Mouse (Mus musculus) thymus, postnatal 10 days (tissue): ENCODE measurements around the gene Icam2.
A peak's percentile ranks its signal among the peaks of the same experiment; 100 is the strongest.
"Not testable (repeated sequence)": the region's sequence is repeated elsewhere in the genome, so short reads cannot be mapped to it uniquely, and the experiment has no call there.

Experiments used
- DNase-seq, 2 experiments: peaks; one replicate each; pipeline ENCODE4 v3.0.0; 2021; ENCODE audit warnings: low spot score in 2 of 2

Gene Icam2

DNA sequence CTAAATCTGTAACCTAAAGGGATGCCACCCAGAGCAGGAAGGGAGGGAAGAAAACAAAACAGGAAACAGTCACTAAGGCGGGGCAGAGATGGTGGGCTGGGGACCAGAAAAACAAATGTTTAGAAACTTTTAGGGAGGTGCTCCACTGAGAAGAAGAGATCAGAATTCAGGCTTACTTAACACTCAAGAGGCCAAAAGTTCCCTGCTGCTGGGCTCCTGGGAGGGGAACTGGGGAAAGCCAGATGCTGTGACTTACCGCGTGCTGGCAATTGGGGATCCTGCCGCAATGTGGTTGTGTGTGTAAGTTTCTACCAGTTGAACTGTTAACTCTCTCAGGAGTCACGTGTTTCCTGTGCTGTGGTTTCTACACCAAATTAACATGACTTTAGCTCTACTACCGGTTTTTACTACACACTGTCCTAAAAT, at the start of gene Icam2:
Icam2 (minus strand) TSS at position 285 of the 426 bp plus-strand sequence.
- peak; percentile 62 to 69 for DNase-seq

DNA sequence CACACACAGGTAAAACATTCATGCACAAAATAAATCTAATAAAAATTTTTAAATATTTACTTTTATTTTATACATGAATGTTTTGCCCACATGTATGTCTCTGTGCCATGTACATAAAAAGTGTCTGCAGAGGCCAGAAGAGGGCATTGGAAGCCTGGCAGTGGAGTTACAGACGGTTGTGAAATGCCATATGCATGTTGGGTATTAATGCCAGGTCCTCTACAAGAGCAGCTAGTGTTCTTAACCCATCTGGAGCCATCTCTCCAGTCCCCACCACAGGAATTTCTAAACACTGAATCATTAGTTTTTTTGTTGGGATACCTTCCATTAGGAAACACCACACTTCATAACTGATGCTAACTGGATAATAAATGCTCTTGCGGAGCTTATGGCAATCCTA, 49.7 kb upstream of the Icam2 start:
- DNase-seq, result no peak

DNA sequence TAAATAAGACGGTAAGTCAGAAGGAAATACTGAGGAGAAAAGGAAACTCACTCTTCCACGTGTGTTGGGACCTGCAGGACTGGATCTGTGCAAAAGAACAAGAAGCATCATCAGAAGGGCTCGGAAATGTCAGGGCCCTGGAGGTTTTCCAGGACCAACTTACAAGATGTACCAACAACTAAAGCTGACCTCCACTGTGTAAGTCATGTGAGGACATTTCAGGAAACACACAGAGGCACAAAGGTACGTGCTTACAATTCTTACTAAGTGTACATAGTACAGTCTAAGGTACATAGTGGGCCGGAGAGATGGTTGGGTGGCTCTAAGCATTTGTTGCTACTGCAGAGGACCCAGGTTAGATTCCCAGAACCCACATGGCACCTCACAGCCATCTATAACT, 49.2 kb upstream of the Icam2 start:
- no peak for DNase-seq

DNA sequence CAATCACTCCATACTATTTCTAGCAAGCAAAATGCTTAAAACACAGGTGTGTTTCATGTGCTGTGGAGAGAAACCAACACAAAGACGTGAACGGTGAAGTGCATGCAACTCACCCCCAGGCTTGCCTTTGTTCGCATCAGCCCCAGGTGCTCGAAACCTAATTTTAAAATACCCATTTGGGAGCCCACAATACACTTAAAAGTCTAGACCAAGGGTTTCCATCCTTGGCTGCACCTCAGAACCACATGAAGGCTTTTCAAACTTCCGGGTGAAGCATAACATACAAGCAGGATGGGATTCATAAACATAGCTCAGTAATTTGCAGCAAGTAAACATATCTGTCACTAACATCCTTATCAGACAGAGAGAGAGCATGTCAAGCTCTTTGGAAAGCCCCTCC, 42.5 kb upstream of the Icam2 start:
- peak; percentile 14 to 37 for DNase-seq

DNA sequence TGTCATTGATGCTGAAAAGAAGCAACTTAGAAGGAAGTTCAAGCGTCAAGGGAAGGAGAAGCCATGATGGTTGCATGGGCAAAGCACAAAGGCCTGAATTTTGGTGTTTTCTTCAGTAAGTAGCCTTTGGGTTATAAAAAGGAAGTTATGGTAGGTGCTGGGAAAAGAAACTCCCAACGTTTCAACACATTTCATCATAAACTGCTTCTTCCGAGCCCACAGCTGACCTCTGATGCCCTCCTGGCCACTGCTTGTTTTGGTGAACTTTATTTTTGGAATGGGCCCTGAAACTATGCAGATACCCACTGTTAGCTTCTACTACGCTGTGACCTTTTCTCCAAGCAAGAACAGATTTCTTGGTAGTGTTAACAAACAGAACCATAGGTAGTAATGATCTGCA, 41.8 kb upstream of the Icam2 start:
- no peak for DNase-seq

DNA sequence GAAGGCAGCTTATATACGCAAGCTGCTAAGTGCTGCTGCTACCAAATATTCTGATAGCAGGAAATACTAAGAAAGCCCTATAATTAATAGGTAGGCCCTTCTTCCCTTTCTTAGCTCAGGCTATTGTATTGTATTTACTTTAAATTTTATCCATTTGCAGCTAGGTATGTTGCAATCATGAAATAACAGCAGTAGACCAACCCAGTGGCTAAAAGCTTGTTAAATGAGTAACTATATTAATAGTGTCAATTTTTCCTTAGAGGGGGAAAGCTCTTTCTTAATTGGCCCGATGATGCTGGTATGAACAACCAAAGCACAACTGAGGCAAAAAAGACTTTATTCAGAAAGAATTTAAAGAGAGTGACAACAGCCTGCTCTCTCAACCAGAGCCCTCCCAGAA, 40.7 kb upstream of the Icam2 start:
- no peak for DNase-seq

DNA sequence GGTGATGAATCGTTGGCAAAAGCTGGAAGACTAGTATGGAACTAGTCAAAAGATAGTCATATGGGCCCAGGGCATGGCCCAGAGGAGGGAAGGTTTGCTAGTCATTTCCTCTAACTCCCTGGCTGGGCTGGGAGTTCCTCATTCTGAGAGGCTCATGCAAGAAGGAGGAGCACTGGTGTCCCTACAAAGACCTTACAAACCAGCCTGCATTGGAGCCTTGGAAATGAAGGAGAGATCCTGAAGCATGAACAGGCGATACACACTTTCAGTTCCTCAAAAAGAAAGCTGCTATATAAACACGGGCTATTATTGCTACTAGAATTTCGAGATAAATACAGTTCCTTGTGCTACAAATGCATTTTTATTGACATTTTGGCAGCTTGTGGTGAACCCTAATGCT, 40.2 kb upstream of the Icam2 start:
- DNase-seq, result no peak

DNA sequence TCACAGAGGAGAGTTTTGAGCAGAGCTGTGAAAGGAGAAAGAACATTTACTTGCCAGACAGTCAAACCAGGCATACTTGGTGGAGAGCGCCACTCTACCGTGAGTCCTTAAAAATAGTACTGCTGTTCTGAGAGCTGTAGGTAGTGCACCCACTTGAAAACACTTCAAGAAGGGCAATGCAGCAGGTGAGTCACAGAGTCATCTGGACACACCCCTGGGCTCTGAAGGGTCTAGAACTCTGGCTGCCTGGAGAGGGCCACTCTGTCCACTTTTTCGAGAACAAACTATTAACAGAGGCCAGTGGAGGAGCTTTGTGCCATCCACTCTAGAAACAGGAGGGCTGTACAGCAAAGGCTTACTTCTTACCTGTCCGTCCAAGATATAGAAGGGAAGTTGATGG, 38.6 kb upstream of the Icam2 start:
- DNase-seq, result no peak

DNA sequence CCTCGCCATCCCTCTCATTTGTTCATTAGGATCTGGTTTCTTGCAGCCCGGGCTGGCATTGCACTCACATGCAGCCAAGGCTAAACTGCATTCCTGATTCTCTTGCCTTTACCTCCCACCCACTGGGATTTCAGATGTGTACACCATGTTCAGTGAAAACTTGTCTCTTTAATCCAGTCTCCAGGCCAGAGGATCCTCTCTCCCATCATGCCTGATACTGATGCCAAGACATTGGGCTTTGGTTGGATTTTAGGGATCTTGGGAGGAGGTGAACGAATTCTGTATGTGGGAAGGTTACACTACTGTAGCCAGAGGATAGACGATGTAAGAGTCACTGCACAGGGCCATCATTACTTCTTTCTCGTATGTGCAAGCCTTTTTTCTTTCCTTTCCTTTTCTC, 37.3 kb upstream of the Icam2 start:
- no peak for DNase-seq

DNA sequence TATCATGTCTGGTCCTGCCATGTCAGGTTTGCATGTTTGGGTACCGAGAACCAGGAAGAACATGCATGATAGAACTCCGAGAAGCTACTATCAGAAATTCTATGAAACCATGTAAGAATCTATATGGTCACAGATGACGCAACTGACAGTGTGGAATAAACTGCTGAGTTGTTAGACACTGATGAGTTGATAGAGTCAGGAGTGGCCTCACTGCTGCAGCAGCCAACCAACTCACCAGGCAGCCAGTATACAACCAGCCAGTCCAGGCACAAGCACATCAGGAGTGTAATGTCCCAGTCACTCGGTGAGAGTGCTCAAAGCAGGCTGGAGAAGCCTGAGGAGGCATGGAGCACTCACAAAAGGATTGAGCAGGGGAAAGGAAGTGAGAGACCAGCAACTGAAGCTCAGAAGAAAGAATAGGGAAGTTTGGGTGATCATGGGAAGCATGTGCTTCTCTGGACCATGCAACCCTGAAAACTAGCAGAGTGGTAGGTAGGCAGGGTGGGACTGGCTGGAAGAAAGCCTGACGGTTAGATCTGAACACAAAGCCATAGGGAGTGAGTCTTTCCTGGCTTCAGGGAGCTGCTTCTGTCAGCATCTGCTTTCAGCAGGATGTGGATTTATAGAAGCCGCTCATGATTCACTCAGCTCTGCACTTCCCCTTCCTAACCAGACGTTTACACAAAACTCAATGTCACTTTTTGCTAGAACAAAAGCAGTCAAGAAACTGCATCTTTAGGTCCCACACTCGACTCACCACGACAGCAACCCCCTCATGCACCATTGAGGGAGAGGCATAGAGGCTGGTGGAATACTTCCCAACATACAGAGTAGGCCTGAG, 31.6 kb upstream of the Icam2 start:
- DNase-seq, result no peak

DNA sequence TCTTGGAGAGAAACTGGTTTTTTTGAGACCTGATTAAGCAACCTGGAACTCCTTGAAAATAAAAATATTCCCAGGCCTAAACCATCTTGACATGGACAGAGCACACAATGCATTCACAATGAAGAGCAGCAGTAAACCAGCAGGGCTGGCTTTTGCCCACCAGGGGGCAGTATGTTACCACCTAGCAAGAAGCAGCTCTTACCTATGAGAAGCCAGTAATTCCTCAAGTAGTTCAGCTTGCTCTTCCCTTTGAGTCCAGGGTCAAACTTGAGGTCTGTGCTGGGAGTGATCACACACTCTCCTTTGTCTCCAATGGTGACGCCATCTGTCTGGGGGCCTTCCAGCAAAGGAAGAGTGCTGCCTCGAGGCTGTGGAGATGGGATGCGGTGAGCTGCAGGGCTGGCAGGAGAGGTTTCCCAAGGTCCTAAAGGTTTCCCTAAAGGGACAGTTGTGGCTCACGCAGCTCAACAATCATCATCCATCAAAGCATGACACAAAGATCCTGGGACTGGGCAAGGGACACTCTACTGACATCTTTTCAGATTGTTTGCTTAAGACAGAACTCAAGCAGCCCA, 30.8 kb upstream of the Icam2 start:
- peak; percentile 56 to 86 for DNase-seq

DNA sequence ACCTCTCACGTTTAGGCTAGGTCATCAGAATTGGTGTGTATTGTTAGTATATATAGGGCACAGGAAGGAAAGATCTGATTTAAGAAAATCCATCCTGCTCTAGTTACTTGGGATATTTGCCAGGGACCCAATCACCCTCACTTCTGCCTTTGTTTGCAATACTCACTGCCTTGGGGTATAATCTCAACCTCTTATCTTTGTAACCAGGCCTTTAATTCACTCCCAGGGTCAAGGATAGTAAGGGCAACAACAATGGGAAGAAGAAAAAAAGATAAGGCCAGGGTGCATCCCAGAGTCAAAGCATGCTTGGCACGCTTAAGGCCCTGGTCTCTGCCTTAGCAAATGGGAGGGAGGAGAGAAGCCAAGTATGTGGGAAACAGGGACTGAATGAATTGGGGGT, 30.0 kb upstream of the Icam2 start:
- no peak for DNase-seq

DNA sequence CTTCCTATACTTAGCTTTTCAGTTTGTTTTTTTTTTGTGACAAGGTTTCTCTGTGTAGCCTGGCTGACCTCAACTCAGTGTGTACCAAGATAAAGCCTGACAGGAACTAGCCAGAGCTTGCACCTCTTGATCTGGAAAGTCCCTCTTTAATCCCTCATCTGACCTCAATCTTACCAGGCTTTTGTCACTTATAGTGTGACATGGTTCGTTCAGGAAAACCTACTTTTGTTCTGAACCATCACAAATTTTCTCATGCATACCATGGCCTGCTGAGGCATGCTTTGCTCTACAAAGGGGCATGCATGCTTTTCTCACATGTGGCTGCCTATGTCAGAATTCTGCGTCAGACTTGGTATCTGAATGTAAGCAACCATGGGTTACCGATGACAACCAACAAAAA, 28.5 kb upstream of the Icam2 start:
- no peak for DNase-seq

DNA sequence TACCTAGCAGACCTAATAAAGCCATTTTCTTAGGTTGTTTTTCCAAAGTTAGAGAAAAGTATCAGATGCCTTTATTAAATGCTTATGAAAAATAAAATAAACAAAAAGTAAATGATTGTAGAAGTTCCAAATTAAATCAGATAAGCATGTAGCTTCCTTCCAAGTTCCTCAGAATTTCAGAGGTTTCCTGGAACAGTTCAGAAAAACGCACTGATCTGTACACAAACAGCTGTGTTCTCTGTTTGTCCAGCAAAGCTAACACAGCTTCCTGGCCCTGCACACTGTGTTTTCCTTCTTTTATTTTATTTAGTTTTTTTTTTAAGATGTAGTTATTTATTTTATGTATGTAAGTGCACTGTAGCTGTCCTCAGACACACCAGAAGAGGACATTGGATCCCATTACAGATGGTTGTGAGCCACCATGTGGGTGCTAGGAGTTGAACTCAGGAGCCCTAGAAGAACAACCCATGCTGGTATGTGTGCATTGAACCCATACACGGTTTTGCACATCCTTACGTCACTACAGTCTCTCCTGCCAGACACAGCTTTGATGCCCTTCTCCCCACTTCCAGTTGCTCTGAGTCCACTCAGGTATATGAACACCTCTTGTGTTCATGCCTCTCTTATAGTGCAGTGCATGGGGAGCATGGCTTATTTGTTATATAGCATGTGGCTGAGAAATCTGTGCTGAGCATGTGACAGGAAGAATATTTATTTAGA, 24.9 kb upstream of the Icam2 start:
- no peak for DNase-seq

DNA sequence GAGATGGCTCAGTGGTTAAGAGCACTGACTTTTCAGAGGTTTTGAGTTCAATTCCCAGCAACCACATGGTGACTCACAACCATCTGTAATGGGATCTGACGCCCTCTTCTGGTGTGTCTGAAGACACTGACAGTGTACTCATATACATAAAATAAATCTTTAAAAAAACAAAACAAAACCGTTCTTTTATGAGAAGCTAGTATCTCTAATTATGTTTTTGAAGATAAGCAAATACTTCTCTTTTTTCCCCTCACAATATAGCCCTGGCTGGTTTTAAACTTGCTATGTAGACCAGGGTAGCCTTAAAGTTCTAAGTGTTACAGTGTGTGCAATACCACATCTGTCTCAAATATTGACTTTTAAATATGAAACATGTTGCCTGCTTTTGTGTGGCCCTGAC, 23.3 kb upstream of the Icam2 start:
- no peak for DNase-seq

DNA sequence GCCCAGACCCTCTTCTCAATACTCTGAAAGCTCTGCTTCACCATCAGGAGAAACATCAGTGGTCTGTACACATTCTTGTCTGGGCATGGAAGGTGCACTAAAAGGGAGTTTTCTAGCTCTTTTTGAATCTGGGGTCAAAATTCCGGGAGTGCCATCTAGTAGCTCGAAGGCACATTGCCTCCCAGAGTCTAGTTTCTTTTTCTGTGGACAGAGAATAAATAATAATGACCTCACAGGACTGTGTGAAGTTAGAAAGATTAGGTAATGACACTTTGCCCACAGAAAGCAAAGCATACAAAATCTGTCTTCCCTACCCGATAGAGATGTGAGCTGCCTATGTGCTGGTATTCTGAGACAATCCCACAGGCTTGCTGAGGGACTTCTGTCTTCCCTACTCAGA, 22.6 kb upstream of the Icam2 start:
- DNase-seq, result no peak

DNA sequence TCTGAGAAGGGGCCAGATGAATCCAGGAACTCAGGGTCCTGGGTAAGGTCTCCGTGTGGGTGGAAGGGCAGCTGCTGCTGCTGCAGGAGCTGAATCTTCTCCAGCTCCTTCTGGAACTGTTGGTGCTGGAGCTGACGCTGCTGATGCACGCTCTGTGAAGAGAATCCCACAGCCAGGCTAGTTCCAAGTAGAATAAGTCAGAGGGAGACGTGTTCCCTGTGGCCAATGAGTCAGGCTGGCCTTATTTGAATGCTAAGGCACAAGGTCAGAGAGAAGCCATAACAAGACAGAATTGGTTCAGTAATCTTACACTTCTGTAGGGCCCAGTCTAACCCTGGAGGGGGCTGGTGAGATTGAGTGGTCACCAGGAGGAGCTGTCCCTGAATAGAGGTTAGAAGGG, 22.1 kb upstream of the Icam2 start:
- no peak for DNase-seq

DNA sequence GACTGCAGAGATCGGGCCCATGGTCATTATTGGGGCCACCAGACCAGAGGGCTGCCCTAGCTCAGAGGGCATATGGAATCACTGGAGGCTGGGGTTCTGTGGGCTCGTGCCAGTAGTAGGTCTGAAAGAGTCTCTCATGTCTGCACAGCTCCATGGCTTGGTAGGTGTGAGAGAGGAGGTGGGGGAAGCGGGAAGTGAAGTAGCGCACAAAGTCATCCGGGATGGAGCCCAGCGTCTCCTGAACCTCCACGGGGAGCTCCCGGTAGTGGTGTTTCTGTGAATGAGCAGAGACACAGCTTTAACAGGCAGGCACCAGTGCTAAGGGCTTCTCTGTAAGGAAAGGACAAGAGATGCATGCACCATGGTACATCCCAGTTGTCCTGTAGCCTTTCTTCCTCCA, 10.6 kb upstream of the Icam2 start:
- no peak for DNase-seq

DNA sequence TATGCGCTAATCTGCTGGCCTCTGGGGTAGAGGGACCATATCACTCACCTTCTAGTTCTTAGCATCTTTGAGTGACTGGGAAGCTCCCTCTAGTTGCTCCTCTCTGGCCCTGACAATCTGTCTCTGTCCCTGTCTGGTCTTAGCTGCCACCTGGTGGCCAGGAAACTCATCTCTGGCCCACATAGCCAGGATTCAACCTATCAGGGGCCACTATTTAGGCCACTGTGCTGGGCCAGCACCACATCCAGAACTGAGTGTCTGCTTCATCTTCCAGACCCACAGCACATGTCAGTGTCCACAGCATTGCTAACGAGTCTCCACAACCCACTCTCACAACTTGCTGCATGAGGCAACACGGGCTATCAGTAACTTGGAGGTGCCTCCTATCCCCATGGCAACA, 9.8 kb upstream of the Icam2 start:
- DNase-seq, result no peak

DNA sequence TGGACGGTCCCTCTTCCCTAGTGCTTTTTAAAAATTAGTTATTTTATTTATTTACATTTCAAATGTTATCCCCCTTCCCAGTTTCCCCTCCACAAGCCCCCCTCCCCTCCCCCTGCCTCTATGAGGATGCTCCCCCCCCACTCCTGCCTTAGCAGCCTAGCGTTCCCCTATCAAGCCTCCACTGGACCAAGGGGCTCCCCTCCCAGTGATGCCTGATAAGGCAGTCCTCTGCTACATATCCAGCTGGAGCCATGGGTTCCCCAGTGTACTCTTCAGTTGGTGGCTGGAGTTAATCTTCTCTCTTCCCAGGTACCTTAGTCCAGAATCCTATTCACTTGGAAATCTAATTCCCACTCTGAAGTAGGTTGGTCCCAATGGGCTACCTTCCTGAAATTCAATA, 6.2 kb upstream of the Icam2 start:
- not testable (repeated sequence) for DNase-seq

DNA sequence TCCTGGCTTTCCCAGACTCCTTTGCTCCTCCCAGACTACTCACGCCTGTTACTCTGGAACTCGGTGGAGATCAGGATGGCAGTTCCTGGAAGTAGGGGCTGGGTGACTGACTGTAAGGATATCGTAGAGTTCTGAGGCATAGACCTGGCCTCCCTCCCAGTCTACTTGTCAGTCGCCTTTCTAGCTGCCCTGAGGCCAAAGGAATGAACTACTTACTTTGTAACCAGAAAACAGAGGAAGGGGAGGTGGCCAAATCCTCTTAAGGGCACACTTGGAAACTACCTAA, 5.4 kb upstream of the Icam2 start:
- no peak for DNase-seq

DNA sequence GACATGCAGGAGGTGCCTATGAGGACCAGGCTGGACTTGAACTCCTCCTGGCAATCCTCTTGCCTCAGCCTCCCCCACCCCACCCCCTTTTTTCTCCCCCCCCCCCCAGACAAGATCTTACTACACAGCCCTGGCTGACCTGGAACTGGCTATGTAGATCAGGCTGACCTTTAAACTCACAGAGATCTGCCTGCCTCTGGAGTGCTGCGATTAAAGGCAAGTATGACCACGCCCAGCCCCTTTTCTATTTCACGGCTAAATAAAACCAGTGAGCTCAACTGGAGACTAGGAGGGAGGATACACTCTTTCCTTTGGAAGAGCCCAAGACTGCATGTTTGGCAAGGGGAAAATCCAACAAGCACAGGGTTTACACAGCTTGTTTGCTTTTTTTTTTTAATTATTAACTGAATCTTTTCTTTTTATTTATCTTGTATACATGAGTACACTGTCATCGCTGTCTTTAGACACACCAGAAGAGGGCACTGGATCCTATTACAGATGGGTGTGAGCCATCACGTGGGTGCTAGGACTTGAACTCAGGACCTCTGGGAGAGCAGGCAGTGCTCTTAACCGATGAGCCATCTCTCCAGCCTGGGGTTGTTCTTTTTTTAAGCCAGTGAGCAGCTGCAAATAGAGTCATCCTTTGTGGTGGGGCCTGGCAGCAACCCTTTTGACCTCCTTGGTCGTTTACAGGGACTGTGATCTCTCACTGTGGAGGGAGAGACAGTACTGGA, 4.9 kb upstream of the Icam2 start:
- DNase-seq, result no peak
